Mouse (Mus musculus): ENCODE data around the gene Nrsn2. TPM values are rescaled to one million over a fixed set of nuclear protein-coding genes. Genes with fewer than 3 reads are reported as not detected.

Nrsn2 gene
- total and polyA plus RNA-seq, 3 experiments, result not detected

DNA sequence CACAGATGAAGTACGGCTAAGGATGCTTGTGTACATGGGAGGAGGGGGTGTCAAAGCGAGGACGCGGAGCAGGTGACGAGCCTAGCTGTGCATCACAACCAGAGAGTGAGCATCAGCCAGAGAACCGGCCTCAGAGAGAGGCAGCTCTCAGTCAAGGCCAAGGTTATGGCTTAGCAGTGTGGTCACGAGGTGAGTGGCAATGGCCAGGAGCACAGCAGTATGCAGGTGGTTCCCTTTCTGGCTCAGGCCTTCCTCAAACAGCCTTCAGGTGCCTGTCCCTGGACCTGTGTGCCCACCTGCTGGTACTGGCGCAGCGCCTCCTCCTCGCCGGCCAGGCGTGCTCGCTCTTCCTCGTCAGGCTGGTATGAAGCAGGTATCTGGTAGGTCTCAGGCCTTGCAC lies 52.5 kb downstream of the Nrsn2 start:
- Histone ChIP-seq H3K36me3 (replicated peaks in 1 of 2; ENCODE audit: control insufficient read depth in 1 of 2, insufficient read depth in 1 of 2, low read length in 1 of 2) (peaks cover 84 to 98% of the 10 kb centered on the region in 2 experiments), H3K4me2 (ENCODE audit: insufficient read depth, low read depth, poor library complexity, severe bottlenecking) (no peak overlapping the region)
- in situ Hi-C loops (cut with MboI; ENCODE audit: low pct_ligation_motif_present, low pct_unique_long_range_greater_than_20kb, low sequenced_read_pairs), result no loop called here

DNA sequence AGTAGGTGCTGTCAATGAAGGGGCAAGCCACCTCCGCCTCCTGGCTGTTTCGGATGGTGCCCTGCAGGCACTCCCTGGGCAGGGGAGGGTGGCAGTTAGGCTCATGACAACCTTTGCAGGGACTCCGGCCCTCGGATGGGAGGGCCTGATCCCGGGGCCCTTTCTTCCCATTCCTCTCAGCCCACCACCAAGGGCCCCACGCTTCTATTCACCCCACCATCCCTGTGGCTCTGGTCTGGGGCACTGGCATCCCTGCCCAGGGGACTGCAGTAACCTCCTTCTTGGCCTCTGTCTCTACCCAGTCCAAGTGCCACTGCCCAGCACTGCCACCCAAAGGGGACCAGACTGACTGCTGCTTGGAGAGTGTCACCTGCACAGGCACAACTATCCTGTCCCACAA lies 54.2 kb downstream of the Nrsn2 start:
- TF ChIP-seq POLR2AphosphoS2 (IDR thresholded peaks at IDR 0.05; ENCODE audit: low read depth, low read length), result no peak
- TF ChIP-seq SIN3A (IDR thresholded peaks at IDR 0.05; ENCODE audit: low read length), result no peak
- no peak for TF ChIP-seq RCOR1 (conservative IDR thresholded peaks at IDR 0.05; ENCODE audit: low read depth, low read length)
- TF ChIP-seq GABPA (IDR thresholded peaks at IDR 0.05; ENCODE audit: insufficient replicate concordance, low read depth, low read length), result no peak
- no peak for TF ChIP-seq E2F4 (IDR thresholded peaks at IDR 0.05; ENCODE audit: insufficient replicate concordance, low read depth, low read length)
- no peak for TF ChIP-seq MXI1 (IDR thresholded peaks at IDR 0.05; ENCODE audit: low read depth, low read length)
- no peak for TF ChIP-seq MAFK (IDR thresholded peaks at IDR 0.05; ENCODE audit: insufficient replicate concordance, low read length)
- no peak for TF ChIP-seq NRF1 (IDR thresholded peaks at IDR 0.05; ENCODE audit: low read depth, low read length)
- TF ChIP-seq ZMIZ1 (IDR thresholded peaks at IDR 0.05; ENCODE audit: low read depth, low read length), result no peak
- no peak for TF ChIP-seq JUND (conservative IDR thresholded peaks at IDR 0.05; ENCODE audit: low read depth, low read length)
- TF ChIP-seq HCFC1 (IDR thresholded peaks at IDR 0.05; ENCODE audit: low read depth, low read length), result no peak
- no peak for TF ChIP-seq ZC3H11A (IDR thresholded peaks at IDR 0.05; ENCODE audit: low read depth, low read length)
- no peak for TF ChIP-seq MYC (IDR thresholded peaks at IDR 0.05; ENCODE audit: low read depth, low read length)
- TF ChIP-seq MEF2A (IDR thresholded peaks at IDR 0.05; ENCODE audit: borderline replicate concordance, low read depth, low read length), result no peak
- TF ChIP-seq TBP (conservative IDR thresholded peaks at IDR 0.05; ENCODE audit: low read depth, low read length), result no peak
- TF ChIP-seq JUN (IDR thresholded peaks at IDR 0.05; ENCODE audit: insufficient read depth, low read depth, low read length), result no peak
- TF ChIP-seq NELFE (IDR thresholded peaks at IDR 0.05; ENCODE audit: low read depth, low read length), result no peak
- Histone ChIP-seq H3K4me2 (ENCODE audit: insufficient read depth, low read depth, poor library complexity, severe bottlenecking) (no peak overlapping the region), H3K9ac (ENCODE audit: insufficient read depth, low read depth) (no peak overlapping the region), H3K27me3 (replicated peaks) (no peaks in the 10 kb centered on the region), H3K36me3 (replicated peaks in 1 of 2; ENCODE audit: control insufficient read depth in 1 of 2, insufficient read depth in 1 of 2, low read length in 1 of 2) (peaks cover 82 to 97% of the 10 kb centered on the region in 2 experiments), H3K9me3 (replicated peaks; ENCODE audit: low read length) (no peaks in the 10 kb centered on the region), H3K27ac (ENCODE audit: insufficient read depth, low read depth) (no peak overlapping the region), H3K4me1 (ENCODE audit: control insufficient read depth in 1 of 2, insufficient read depth in 2 of 2) (peaks cover 0 to 7% of the 10 kb centered on the region in 2 experiments; a peak in 2 of 4 replicates), H3K79me2 (replicated peaks; ENCODE audit: control insufficient read depth, extremely low read depth, insufficient read depth, poor library complexity, severe bottlenecking) (no peaks in the 10 kb centered on the region), H3K4me3 (replicated peaks in 1 of 3; ENCODE audit: low read depth in 2 of 3, low read length in 2 of 3, poor library complexity in 1 of 3) (no peak overlapping the region)
- DNase-seq (ENCODE audit: extremely low read depth), result no peak
- in situ Hi-C loops (cut with MboI; ENCODE audit: low pct_ligation_motif_present, low pct_unique_long_range_greater_than_20kb, low sequenced_read_pairs) (no loop called here), dilution Hi-C loops (cut with MboI; ENCODE audit: extremely low pct_ligation_motif_present, extremely low pct_unique_long_range_greater_than_20kb, low sequenced_read_pairs) (no loop called here)

More for the DNA sequence above, 52.5 kb downstream of the Nrsn2 start:
- Histone ChIP-seq H3K27me3 (replicated peaks) (no peaks in the 10 kb centered on the region), H3K4me3 (replicated peaks in 1 of 3; ENCODE audit: low read depth in 2 of 3, low read length in 2 of 3, poor library complexity in 1 of 3) (no peak overlapping the region), H3K9me3 (replicated peaks; ENCODE audit: low read length) (no peaks in the 10 kb centered on the region), H3K9ac (ENCODE audit: insufficient read depth, low read depth) (no peak overlapping the region), H3K27ac (ENCODE audit: insufficient read depth, low read depth) (no peak overlapping the region), H3K79me2 (replicated peaks; ENCODE audit: control insufficient read depth, extremely low read depth, insufficient read depth, poor library complexity, severe bottlenecking) (no peaks in the 10 kb centered on the region), H3K4me1 (ENCODE audit: control insufficient read depth in 1 of 2, insufficient read depth in 2 of 2) (peaks cover 0 to 17% of the 10 kb centered on the region in 2 experiments; a peak in 2 of 4 replicates)
- no peak for TF ChIP-seq ZNF384 (IDR thresholded peaks at IDR 0.05; ENCODE audit: low read depth, low read length)
- no peak for TF ChIP-seq ZKSCAN1 (IDR thresholded peaks at IDR 0.05; ENCODE audit: borderline replicate concordance, low read depth, low read length)
- no peak for TF ChIP-seq E2F4 (IDR thresholded peaks at IDR 0.05; ENCODE audit: insufficient replicate concordance, low read depth, low read length)
- TF ChIP-seq CHD1 (IDR thresholded peaks at IDR 0.05; ENCODE audit: low read depth, low read length), result no peak
- no peak for DNase-seq (ENCODE audit: extremely low read depth)
- dilution Hi-C loops (cut with MboI; ENCODE audit: extremely low pct_ligation_motif_present, extremely low pct_unique_long_range_greater_than_20kb, low sequenced_read_pairs), result no loop called here
